Mouse (Mus musculus) lung, postnatal 0 days (tissue): ENCODE measurements at regions not wholly inside any gene's neighbourhood (a gene's known extent, or its start where the extent isn't known, plus 50 kb on each side); places are given as distances from the start of the nearest gene placed in this dataset.

Experiments
- CTCF ChIP-seq: IDR thresholded peaks from 2 replicates; pipeline ENCODE4 v1.5.1; 2016; ENCODE audit warnings: antibody characterized with exemption, mild to moderate bottlenecking
- EP300 ChIP-seq: IDR thresholded peaks from 2 replicates; pipeline ENCODE4 v1.6.1; 2016; ENCODE audit warnings: antibody characterized with exemption, mild to moderate bottlenecking, control low read depth

GRCm38 (mm10) chr19:14045456-14045855 lies 132.1 kb downstream of the Olfr1505 start:
- TF ChIP-seq EP300 (no peak), CTCF (no peak)
